Mouse (Mus musculus): ENCODE results near the gene Snrnp35.

The Snrnp35 gene

GRCm38 (mm10) chr5:124503742-124504141 is 20.8 kb downstream of the Snrnp35 start:
- no peak for DNase-seq

- DNase-seq = no peak
These were observed 22.3 kb downstream of the Snrnp35 start for GRCm38 (mm10) chr5:124505235-124505634.

- DNase-seq = no peak
These were observed 23.9 kb downstream of the Snrnp35 start for GRCm38 (mm10) chr5:124506731-124507359.

GRCm38 (mm10) chr5:124509200-124509599 is 26.3 kb downstream of the Snrnp35 start:
- no peak for DNase-seq

- no peak for DNase-seq
These were observed 26.9 kb downstream of the Snrnp35 start for GRCm38 (mm10) chr5:124509742-124510237.

- no peak for DNase-seq
These were observed 27.7 kb downstream of the Snrnp35 start for GRCm38 (mm10) chr5:124510536-124511050.

GRCm38 (mm10) chr5:124515789-124516188 is 32.9 kb downstream of the Snrnp35 start:
- DNase-seq = no peak

GRCm38 (mm10) chr5:124518648-124519047 is 35.7 kb downstream of the Snrnp35 start:
- DNase-seq = no peak

GRCm38 (mm10) chr5:124521588-124521987 is 38.7 kb downstream of the Snrnp35 start:
- no peak for DNase-seq

GRCm38 (mm10) chr5:124523032-124523431 is 40.1 kb downstream of the Snrnp35 start:
- DNase-seq = no peak

GRCm38 (mm10) chr5:124524943-124525342 is 42.0 kb downstream of the Snrnp35 start:
- no peak for DNase-seq

- no peak for DNase-seq
These were observed 45.4 kb downstream of the Snrnp35 start for GRCm38 (mm10) chr5:124528351-124528750.

- no peak for DNase-seq
These were observed 45.9 kb downstream of the Snrnp35 start for GRCm38 (mm10) chr5:124528791-124529190.

GRCm38 (mm10) chr5:124529191-124529651 is 46.3 kb downstream of the Snrnp35 start:
- no peak for DNase-seq

GRCm38 (mm10) chr5:124529697-124530096 is 46.8 kb downstream of the Snrnp35 start:
- no peak for DNase-seq

GRCm38 (mm10) chr5:124530655-124531582 is 48.0 kb downstream of the Snrnp35 start, which contains the start of gene Rilpl1:
TSS of gene Rilpl1 (minus strand) at chr5:124531391.
- DNase-seq = peak; percentile 84 to 86

- no peak for DNase-seq
These were observed 48.6 kb downstream of the Snrnp35 start for GRCm38 (mm10) chr5:124531583-124531930.

GRCm38 (mm10) chr5:124532451-124532850 is 49.5 kb downstream of the Snrnp35 start:
- no peak for DNase-seq

GRCm38 (mm10) chr5:124535016-124535415 is 52.1 kb downstream of the Snrnp35 start:
- no peak for DNase-seq

- DNase-seq = peak; percentile 46 to 62
These were observed 53.8 kb downstream of the Snrnp35 start for GRCm38 (mm10) chr5:124536776-124537175.

- peak; percentile 72 to 73 for DNase-seq
These were observed 56.2 kb downstream of the Snrnp35 start for GRCm38 (mm10) chr5:124538813-124539792.

- no peak for DNase-seq
These were observed 57.0 kb downstream of the Snrnp35 start for GRCm38 (mm10) chr5:124539905-124540304.

All from cerebellum, postnatal 14 days (tissue).